Mouse (Mus musculus) forebrain, embryonic 13.5 days (tissue): ENCODE measurements around the gene Ltbr. TPM values are rescaled to one million over a fixed set of nuclear protein-coding genes. Genes with fewer than 3 reads are reported as not detected.
"Not testable (repeated sequence)": the region's sequence is repeated elsewhere in the genome, so short reads cannot be mapped to it uniquely, and the experiment has no call there.

Experiments
- ATAC-seq: fragments of 200-750 bp; cut with Nextera tagmentation; 2 replicates; pipeline ENCODE4 v1.8.0; 2017
- H3K27ac ChIP-seq: fragments of 300-500 bp; sonication (generic); 2 replicates; pipeline ENCODE4 v1.5.1; 2015; ENCODE audit warnings: inconsistent platforms, mild to moderate bottlenecking, moderate library complexity
- H3K27me3 ChIP-seq: fragments of 300-500 bp; sonication (generic); 2 replicates; pipeline ENCODE4 v1.6.1; 2015; ENCODE audit warnings: mild to moderate bottlenecking, inconsistent platforms
- H3K36me3 ChIP-seq: fragments of 300-500 bp; sonication (generic); 2 replicates; pipeline ENCODE4 v1.6.1; 2015; ENCODE audit warnings: mild to moderate bottlenecking, inconsistent platforms; ENCODE audit not compliant: poor library complexity, severe bottlenecking
- H3K4me1 ChIP-seq: fragments of 300-500 bp; sonication (generic); 2 replicates; pipeline ENCODE4 v1.6.1; 2015; ENCODE audit warnings: inconsistent platforms
- H3K4me2 ChIP-seq: fragments of 300-500 bp; sonication (generic); 2 replicates; pipeline ENCODE4 v1.6.1; 2015; ENCODE audit warnings: inconsistent platforms, mild to moderate bottlenecking, moderate library complexity
- H3K4me3 ChIP-seq: fragments of 300-500 bp; sonication (generic); 2 replicates; pipeline ENCODE4 v1.5.1; 2015; ENCODE audit warnings: mild to moderate bottlenecking, inconsistent platforms
- H3K9ac ChIP-seq: fragments of 300-500 bp; sonication (generic); 2 replicates; pipeline ENCODE4 v1.6.1; 2015; ENCODE audit warnings: mild to moderate bottlenecking, inconsistent platforms
- H3K9me3 ChIP-seq: fragments of 300-500 bp; sonication (generic); replicated peaks from 2 replicates; pipeline ENCODE4 v1.6.1; 2016; ENCODE audit warnings: inconsistent platforms
- WGBS: fragments of 180-500 bp; shearing (Covaris S2); methylation state at CpG from one replicate; pipeline ENCODE4 v1.1.7; 2015; 5-methylcytosine and 5-hydroxymethylcytosine counted together
- polyA plus RNA-seq: library from polyadenylated mRNA; unstranded; fragments of >200 nt; fragmentation: Nextera tagmentation; extraction: Ambion mirVana; gene quantifications from 2 replicates; pipeline ENCODE4 v1.2.1, GENCODE M21; 2015

Ltbr gene
- polyA plus RNA-seq, 1 experiment from 2014 or later = 12.3 TPM

DNA sequence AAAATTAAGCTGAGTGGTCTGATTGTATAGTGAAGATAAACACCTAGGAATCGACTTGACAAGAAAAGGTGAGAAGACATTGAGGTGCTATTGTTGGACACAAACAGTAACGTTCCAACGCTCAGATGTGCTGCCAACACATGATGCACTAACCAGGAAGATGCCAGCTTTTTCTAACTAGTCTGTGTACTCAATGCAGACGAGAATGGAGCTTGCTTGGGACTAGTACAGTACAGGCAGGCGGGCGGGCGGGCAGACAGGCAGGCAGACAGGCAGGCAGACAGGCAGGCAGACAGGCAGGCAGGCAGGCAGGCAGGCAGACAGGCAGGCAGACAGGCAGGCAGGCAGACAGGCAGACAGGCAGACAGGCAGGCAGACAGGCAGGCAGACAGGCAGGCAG lies 9.3 kb downstream of the Ltbr start:
- H3K27me3 ChIP-seq, H3K27ac ChIP-seq, H3K36me3 ChIP-seq, H3K9ac ChIP-seq, H3K4me1 ChIP-seq, H3K9me3 ChIP-seq, H3K4me3 ChIP-seq, H3K4me2 ChIP-seq, ATAC-seq: not testable (repeated sequence)
- 84% methylated on average over 7 of the region's 7 CpGs for WGBS

DNA sequence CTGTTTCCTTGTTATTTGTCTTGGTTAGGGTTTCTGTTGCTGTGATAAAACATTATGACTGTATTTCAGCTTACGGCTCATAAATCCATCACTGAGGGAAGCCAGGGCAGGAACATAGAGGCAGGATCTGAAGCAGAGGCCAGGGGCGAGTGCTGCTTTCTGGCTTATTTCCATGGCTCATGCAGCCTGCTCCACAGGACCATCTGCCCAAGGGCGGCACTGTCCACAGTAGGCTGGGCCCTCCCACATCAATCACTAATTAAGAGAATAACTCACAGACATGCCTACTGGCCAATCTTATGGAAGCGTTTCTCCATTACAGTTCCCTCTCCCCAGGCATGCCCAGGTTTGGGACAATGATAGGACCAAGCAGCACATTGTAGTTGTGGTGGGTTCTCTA lies 10.4 kb downstream of the Ltbr start:
- Histone ChIP-seq H3K9me3 (no peaks in the 10 kb centered on the region), H3K27ac (no peak overlapping the region), H3K4me3 (no peak overlapping the region), H3K36me3 (no peaks in the 10 kb centered on the region), H3K9ac (no peak overlapping the region), H3K4me2 (no peak overlapping the region), H3K27me3 (no peaks in the 10 kb centered on the region), H3K4me1 (no peaks in the 10 kb centered on the region)
- ATAC-seq = no peak
- WGBS = 87% methylated on average over 4 of the region's 4 CpGs

DNA sequence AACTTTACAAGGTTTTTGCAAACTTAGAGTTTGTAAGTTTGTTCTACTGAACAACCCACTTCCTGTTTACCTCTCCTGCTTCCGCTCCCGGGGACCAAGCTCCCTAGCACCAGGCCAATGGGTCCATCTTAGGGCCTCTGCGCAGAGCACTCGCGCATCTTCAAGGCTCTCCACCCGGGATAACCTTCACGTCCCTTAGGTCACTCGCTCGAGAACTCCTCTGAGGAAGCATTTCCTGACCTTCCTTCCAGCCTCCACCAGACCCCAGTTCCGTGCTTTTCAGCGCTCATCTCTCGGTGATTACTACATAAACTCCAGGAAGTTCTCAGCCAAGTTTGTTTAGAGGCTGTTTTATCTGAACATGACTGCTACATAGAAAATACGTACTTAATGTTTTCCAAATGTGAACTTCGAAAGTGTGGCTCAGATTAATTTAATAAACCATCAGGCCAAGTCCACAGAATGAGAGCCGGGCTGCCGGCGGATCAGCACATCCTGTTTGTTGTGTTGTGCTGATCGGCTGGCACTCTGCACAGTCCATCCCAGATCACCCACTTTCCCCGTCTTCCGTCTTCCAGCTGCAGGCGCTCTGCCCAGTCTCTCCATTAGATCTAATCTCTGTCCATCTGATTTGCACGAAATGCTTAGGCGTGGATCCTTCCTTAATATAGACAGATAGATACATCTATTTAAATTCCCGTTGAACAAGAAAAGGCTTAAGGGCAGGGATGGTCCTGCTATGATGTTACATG lies 11.3 kb downstream of the Ltbr start:
- Histone ChIP-seq H3K27me3 (no peaks in the 10 kb centered on the region), H3K27ac (no peak overlapping the region), H3K9me3 (no peaks in the 10 kb centered on the region), H3K4me2 (no peak overlapping the region), H3K4me3 (no peak overlapping the region), H3K36me3 (no peaks in the 10 kb centered on the region), H3K9ac (no peak overlapping the region), H3K4me1 (no peaks in the 10 kb centered on the region)
- no peak for ATAC-seq
- WGBS = 90% methylated on average over 24 of the region's 24 CpGs

DNA sequence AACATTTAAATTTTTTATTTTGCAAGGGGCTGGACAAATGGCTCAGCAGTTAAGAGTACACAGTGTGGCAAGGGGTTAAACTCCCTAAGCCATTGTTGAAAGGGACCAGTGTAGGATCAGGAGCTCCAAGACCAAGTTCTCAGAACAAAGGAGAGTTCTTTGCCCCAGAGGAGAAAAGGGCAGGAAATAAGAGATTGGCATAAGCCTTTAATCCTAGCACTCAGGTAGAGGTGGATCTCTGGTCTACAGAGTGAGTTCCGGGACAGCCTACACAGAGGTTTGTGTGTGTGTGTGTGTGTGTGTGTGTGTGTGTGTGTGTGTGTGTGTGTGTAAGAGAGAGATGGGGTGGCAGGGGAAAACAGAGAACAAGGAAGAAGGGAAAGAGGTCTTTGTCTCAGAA lies 12.7 kb downstream of the Ltbr start:
- 67% methylated on average over 1 of the region's 1 CpGs for WGBS

DNA sequence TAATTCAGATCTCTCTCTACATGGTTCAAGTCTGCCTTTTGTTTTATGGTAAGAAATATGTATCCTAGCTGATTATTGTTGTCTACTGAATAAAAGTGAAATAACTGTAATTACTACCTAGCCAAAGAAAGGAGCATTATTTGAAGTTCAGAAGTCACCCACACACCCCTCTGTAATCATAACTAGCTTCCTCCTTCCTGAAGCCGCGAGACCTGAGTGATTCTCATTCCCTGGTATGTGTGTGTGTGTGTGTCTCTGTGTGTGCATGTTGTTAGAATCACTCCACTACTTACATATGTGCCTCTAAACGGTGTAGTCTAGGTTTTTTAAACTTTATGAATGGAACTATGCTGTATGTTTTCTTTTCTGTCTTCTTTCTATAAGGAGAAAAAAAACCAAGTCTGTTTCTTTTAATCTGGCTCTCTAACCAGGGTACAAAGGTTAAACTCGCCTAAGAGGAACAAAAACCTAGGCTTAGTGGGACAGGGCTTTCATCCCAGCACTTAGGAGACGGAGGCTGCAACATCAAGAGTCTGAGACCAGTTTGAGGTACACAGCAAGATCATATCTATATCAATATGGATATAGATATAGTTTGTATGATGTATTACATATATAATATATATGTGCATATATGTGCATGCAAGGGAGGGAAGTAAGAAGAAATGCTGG lies 16.4 kb downstream of the Ltbr start:
- H3K9ac ChIP-seq = no peak overlapping the region
- no peaks in the 10 kb centered on the region for H3K36me3 ChIP-seq
- no peak for ATAC-seq
- WGBS = 67% methylated on average over 5 of the region's 5 CpGs
- no peak overlapping the region for H3K27ac ChIP-seq
- no peaks in the 10 kb centered on the region for H3K27me3 ChIP-seq
- H3K9me3 ChIP-seq = no peaks in the 10 kb centered on the region
- H3K4me1 ChIP-seq = no peaks in the 10 kb centered on the region
- H3K4me3 ChIP-seq = no peak overlapping the region
- no peak overlapping the region for H3K4me2 ChIP-seq

More for the DNA sequence above, 12.7 kb downstream of the Ltbr start:
- H3K4me2 ChIP-seq = no peak overlapping the region
- H3K27ac ChIP-seq = no peak overlapping the region
- H3K27me3 ChIP-seq = no peaks in the 10 kb centered on the region
- no peaks in the 10 kb centered on the region for H3K36me3 ChIP-seq
- H3K4me1 ChIP-seq = no peaks in the 10 kb centered on the region
- H3K4me3 ChIP-seq = no peak overlapping the region
- no peak overlapping the region for H3K9ac ChIP-seq
- ATAC-seq = no peak
- H3K9me3 ChIP-seq = no peaks in the 10 kb centered on the region

DNA sequence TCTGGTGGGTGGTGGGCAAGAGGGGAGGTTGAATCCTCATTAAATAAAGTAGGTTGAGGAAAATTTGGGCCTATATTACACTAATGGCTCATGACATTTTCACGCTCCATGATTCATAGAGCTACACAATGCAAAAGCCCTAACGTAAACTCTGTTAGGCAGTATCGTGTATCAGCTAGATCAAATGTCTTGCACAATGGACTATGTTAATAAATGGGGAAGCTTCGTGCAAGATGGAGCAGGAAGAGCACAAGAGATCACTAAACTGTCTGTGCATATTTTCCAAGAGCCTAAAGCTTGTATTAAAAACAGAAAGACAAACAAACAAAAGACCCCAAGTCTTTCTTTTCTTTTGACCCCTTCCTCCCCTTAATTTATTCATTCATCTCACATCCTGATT lies 19.6 kb downstream of the Ltbr start:
- 79% methylated on average over 4 of the region's 4 CpGs for whole genome bisulfite sequencing
- Histone ChIP-seq H3K36me3 (no peaks in the 10 kb centered on the region), H3K27ac (no peak overlapping the region), H3K9ac (no peak overlapping the region), H3K9me3 (no peaks in the 10 kb centered on the region), H3K27me3 (no peaks in the 10 kb centered on the region), H3K4me1 (no peaks in the 10 kb centered on the region), H3K4me2 (no peak overlapping the region), H3K4me3 (no peak overlapping the region)
- no peak for ATAC-seq

DNA sequence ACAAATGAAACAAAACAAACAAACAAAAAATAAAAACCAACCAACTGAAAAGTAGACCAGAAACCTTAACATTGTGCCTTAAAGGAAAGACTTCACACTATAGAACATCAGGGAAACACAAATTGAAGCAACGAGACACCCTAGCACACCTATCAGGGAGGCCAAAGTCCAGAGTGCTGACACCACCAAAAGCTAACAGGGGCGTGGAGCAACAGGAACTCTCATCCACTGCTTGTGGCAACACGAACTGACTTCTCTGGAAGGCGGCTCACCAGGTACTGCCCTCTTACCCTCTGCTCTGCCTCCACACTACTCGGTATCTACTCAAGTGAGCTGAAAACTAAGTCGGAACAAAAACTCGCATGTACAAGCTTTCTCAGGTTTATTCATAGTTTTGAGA lies 21.4 kb downstream of the Ltbr start:
- 91% methylated on average over 7 of the region's 7 CpGs for WGBS
- Histone ChIP-seq H3K9ac (no peak overlapping the region), H3K4me3 (no peak overlapping the region), H3K27me3 (no peaks in the 10 kb centered on the region), H3K4me2 (no peak overlapping the region), H3K9me3 (no peaks in the 10 kb centered on the region), H3K4me1 (no peaks in the 10 kb centered on the region), H3K27ac (no peak overlapping the region), H3K36me3 (no peaks in the 10 kb centered on the region)
- ATAC-seq = no peak

DNA sequence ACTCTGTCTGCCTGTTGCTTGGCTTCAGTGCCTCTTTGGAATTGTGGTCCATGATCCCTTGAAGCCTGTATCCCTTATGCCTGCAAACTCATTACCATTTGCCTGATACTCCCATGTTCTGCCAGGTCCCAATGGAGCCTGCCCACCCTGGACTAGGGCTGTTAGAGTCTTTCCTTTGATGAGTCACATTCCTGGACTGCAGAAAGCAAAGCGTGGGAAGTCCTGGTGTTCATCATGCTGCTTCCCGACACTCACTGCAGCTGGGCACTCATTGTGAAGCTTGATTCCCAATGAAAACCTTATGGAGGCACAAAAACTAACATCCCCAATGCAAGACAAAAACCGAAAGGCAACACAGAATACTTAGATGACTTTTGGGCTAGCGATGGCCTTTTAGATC lies 22.4 kb downstream of the Ltbr start:
- ATAC-seq = no peak
- 84% methylated on average over 4 of the region's 4 CpGs for WGBS
- H3K9me3 ChIP-seq = no peaks in the 10 kb centered on the region
- no peak overlapping the region for H3K9ac ChIP-seq
- no peak overlapping the region for H3K27ac ChIP-seq
- H3K27me3 ChIP-seq = no peaks in the 10 kb centered on the region
- no peaks in the 10 kb centered on the region for H3K36me3 ChIP-seq
- no peaks in the 10 kb centered on the region for H3K4me1 ChIP-seq
- H3K4me3 ChIP-seq = no peak overlapping the region
- no peak overlapping the region for H3K4me2 ChIP-seq

DNA sequence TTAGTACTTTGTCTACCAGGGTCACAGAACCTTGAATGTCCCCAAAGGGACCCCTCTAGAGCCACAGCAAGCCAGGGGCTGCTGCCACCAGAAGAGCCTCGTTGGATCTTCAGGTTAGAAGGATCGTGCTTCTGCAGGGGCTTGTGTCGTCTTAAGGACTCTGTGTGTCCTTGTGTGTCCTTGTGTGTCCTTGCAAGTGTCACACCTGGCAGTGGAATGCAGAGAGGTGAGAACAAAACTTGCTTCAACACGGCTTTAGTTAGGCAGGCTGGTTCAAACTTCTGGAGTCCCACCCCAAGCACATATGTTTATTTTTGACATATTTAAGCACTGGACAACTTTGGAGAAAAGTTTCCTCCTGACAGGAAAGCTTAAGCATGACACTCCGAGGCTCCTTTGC lies 25.0 kb downstream of the Ltbr start:
- ATAC-seq = no peak
- 80% methylated on average over 5 of the region's 5 CpGs for WGBS
- Histone ChIP-seq H3K4me3 (no peak overlapping the region), H3K9ac (no peak overlapping the region), H3K4me2 (no peak overlapping the region), H3K27me3 (no peaks in the 10 kb centered on the region), H3K9me3 (no peaks in the 10 kb centered on the region; the same call in 1 of the 2 replicates), H3K36me3 (no peaks in the 10 kb centered on the region), H3K27ac (no peak overlapping the region), H3K4me1 (no peaks in the 10 kb centered on the region)

DNA sequence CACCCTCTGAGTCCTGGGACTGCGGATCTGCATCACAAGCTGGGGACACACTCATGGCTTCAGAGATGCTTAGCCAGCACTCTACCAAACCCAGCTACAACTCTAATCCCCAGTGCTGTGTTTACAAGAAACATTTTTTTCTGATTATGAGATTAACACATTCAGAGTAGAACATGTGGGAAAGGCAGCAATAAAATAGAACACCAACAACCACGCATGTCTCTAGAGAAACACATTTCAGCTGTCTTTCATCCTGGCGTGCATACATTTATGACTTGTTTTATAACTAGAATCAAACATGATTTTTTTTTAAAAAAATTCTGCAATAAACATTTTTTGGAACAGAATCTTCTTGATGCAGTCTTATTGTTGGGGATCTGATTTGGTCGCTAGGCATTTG lies 26.7 kb downstream of the Ltbr start:
- H3K9ac ChIP-seq = no peak overlapping the region
- no peaks in the 10 kb centered on the region for H3K27me3 ChIP-seq
- H3K4me3 ChIP-seq = no peak overlapping the region
- H3K4me2 ChIP-seq = no peak overlapping the region
- no peaks in the 10 kb centered on the region for H3K36me3 ChIP-seq
- H3K27ac ChIP-seq = no peak overlapping the region
- H3K4me1 ChIP-seq = no peaks in the 10 kb centered on the region
- no peaks in the 10 kb centered on the region; the same call in 1 of the 2 replicates for H3K9me3 ChIP-seq
- ATAC-seq = no peak
- WGBS = 89% methylated on average over 4 of the region's 4 CpGs

DNA sequence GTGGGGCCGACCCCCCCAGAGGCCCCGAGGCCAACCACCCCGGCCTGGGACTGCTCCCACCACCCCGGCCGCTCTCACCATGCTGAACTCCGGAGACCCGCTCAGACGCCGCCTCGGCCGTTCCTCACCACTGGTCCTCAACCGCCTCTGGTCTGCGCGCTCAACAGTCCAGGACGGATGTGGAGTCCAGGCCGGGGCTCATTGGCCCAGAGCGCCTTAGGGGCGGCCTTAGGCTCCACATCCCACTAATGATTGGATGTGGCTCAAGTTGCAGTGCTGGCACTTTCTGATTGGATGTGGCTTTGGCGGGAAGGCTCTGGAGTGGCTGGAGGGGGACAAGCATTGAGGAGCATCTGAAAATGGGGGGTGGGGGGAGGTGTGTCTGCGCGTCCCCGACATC lies 27.8 kb downstream of the Ltbr start, which contains the start of gene Tuba3a:
Tuba3a (minus strand) TSS at position 153 of the 400 bp plus-strand sequence.
- Histone ChIP-seq H3K9me3 (no peaks in the 10 kb centered on the region; the same call in 1 of the 2 replicates), H3K4me3 (no peak within 1 kb of the TSS), H3K27me3 (no peaks in the 10 kb centered on the region), H3K36me3 (no peaks in the 10 kb centered on the region), H3K27ac (no peak within 1 kb of the TSS), H3K4me1 (no peaks in the 10 kb centered on the region), H3K9ac (no peak within 1 kb of the TSS), H3K4me2 (no peak within 1 kb of the TSS)
- no peak for ATAC-seq
- WGBS = 92% methylated on average over 22 of the region's 22 CpGs

DNA sequence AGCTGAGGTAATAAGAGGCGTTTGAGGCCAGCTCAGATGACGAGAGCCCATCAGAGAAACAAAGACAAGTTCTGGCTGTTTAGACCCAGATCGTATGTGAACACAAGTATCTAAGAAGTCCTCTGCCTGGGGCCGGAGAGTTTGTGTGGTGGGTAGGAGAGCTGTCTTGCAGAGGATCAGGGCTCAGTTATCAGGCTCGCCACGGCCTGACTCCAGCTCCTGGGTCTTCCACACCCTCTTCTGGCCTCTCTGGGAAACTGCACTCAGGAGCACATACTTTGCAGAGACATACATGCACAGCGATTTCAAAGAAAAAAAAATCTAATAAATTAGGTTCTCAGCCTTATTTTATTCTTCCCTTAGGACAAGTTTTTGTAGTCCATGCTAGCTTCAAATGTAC lies 28.9 kb downstream of the Ltbr start:
- no peak for ATAC-seq
- Histone ChIP-seq H3K27me3 (no peaks in the 10 kb centered on the region), H3K9ac (no peak overlapping the region), H3K4me1 (no peaks in the 10 kb centered on the region), H3K4me3 (no peak overlapping the region), H3K9me3 (no peaks in the 10 kb centered on the region; the same call in 1 of the 2 replicates), H3K4me2 (no peak overlapping the region), H3K27ac (no peak overlapping the region), H3K36me3 (no peaks in the 10 kb centered on the region)
- WGBS = 86% methylated on average over 7 of the region's 7 CpGs
